Mouse (Mus musculus): ENCODE measurements around the gene Gja5.

DNA sequence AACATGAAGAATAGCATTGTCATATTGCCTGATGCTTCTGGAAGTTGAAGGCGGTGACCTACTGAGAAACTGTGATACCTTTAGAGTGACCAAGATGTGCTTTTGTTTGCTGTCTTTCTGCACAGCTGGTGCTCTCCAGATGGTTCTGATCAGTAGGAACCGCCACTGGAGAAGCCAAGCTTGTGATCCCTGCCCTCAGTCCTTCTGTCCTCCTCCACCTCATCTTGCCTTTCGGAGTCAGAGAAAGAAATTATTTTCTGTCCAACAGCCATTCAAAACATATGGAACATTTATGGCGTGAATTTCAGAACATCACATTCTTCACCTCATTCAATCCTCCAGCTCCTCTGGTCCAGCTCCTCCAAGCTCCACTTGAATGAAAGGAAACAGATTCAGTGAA lies 143.3 kb downstream of the Gja5 start:
- TF ChIP-seq POLR2A (IDR thresholded peaks at IDR 0.05; ENCODE audit: insufficient read depth, low read depth, low read length), result no peak
- TF ChIP-seq CTCF (IDR thresholded peaks at IDR 0.05), result no peak
- TF ChIP-seq EP300 (IDR thresholded peaks at IDR 0.05; ENCODE audit: insufficient read depth, low read depth, low read length), result no peak

Data from heart, adult 2 months (tissue).